Mouse (Mus musculus): ENCODE measurements around the gene Gpbp1l1. TPM values are rescaled to one million over a fixed set of nuclear protein-coding genes. Genes with fewer than 3 reads are reported as not detected.

Gpbp1l1 gene
- polyA plus RNA-seq, 1 experiment from 2014 or later, result 18.1 TPM

- H3K4me3 ChIP-seq, result peak overlapping the region; percentile 70
- peaks cover 20% of the 10 kb centered on the region for H3K4me1 ChIP-seq (replicated peaks)
- H3K9me3 ChIP-seq, result no peaks in the 10 kb centered on the region
- 1% methylated on average over 50 of the region's 50 CpGs for WGBS
- H3K4me2 ChIP-seq, result peak overlapping the region; percentile 77
- ATAC-seq (ENCODE audit: low FRiP score), result peak; percentile 98
- H3K27ac ChIP-seq, result peak overlapping the region; percentile 85
- H3K36me3 ChIP-seq, result peaks cover 49% of the 10 kb centered on the region
- H3K9ac ChIP-seq, result peak overlapping the region; percentile 81
- no peaks in the 10 kb centered on the region for H3K27me3 ChIP-seq
Observed at GRCm38 (mm10) chr4:116596978-116597881, 39.8 kb downstream of the Gpbp1l1 start.

- Histone ChIP-seq H3K9ac (no peak overlapping the region), H3K27me3 (no peaks in the 10 kb centered on the region), H3K9me3 (no peaks in the 10 kb centered on the region), H3K27ac (no peak overlapping the region), H3K4me3 (no peak overlapping the region), H3K36me3 (peaks cover 60% of the 10 kb centered on the region), H3K4me1 (replicated peaks) (no peaks in the 10 kb centered on the region), H3K4me2 (no peak overlapping the region)
- WGBS, result 96% methylated on average over 2 of the region's 2 CpGs
- no peak for ATAC-seq (ENCODE audit: low FRiP score)
Observed at GRCm38 (mm10) chr4:116612621-116613020, 55.2 kb downstream of the Gpbp1l1 start.

GRCm38 (mm10) chr4:116615237-116615636 is 57.8 kb downstream of the Gpbp1l1 start:
- no peaks in the 10 kb centered on the region for H3K27me3 ChIP-seq
- no peak overlapping the region for H3K4me3 ChIP-seq
- no peaks in the 10 kb centered on the region for H3K4me1 ChIP-seq (replicated peaks)
- no peak overlapping the region for H3K27ac ChIP-seq
- no peak overlapping the region for H3K9ac ChIP-seq
- WGBS, result 97% methylated on average over 2 of the region's 2 CpGs
- no peaks in the 10 kb centered on the region for H3K9me3 ChIP-seq
- H3K36me3 ChIP-seq, result peaks cover 57% of the 10 kb centered on the region
- ATAC-seq (ENCODE audit: low FRiP score), result no peak
- H3K4me2 ChIP-seq, result no peak overlapping the region

- H3K27ac ChIP-seq, result no peak overlapping the region
- H3K9ac ChIP-seq, result no peak overlapping the region
- ATAC-seq (ENCODE audit: low FRiP score), result no peak
- no peak overlapping the region; the same call in 1 of the 2 replicates for H3K4me2 ChIP-seq
- no peak overlapping the region for H3K4me3 ChIP-seq
- WGBS, result 96% methylated on average over 4 of the region's 4 CpGs
- H3K4me1 ChIP-seq (replicated peaks), result peaks cover 23% of the 10 kb centered on the region
- peaks cover 15% of the 10 kb centered on the region for H3K36me3 ChIP-seq
- no peaks in the 10 kb centered on the region for H3K27me3 ChIP-seq
- no peaks in the 10 kb centered on the region for H3K9me3 ChIP-seq
Observed at GRCm38 (mm10) chr4:116624831-116625230, 67.4 kb downstream of the Gpbp1l1 start.

DNA sequence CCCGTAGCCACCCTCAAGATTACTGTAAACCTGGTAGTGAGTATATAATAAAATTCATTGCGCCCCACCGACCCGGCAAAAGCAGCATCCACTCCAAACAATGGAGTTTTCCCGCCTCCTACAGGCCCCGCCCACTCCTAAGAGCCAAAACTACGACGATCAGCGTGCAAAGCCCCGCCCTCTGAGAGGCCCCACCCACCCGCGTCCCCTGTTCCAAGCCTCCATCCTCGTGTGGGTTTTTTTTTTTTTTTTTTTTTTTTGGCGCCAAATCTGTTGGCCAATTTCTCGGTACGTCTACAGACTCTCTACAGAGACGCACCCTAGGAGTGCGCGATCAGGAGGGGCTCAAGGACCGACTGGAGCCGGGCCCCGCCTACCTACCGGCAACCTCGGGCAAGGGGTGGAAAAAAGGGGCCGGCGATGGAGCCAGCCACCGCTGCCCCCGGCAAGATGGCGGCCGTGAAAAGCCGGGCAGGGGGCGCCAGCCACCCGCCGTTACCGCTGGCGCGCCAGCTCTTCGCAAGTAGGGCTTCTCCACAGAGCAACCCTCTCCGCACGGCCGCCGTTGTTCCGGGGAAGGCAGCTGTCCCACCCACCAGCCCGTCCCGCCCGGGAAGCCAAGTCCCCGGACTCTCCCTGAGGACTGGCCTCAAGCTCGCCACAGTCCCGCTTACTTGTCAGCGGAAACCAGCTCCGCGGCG is 69.3 kb downstream of the Gpbp1l1 start:
- Histone ChIP-seq H3K4me3 (peak overlapping the region; percentile 98), H3K4me1 (replicated peaks) (peaks cover 23% of the 10 kb centered on the region), H3K4me2 (peak overlapping the region; percentile 73), H3K36me3 (peaks cover 1% of the 10 kb centered on the region), H3K27me3 (no peaks in the 10 kb centered on the region), H3K9me3 (no peaks in the 10 kb centered on the region), H3K27ac (peak overlapping the region; percentile 96), H3K9ac (peak overlapping the region; percentile 93)
- WGBS, result under 1% methylated on average over 45 of the region's 53 CpGs
- ATAC-seq (ENCODE audit: low FRiP score), result peak; percentile 73

- peaks cover 6% of the 10 kb centered on the region for H3K36me3 ChIP-seq
- H3K4me3 ChIP-seq, result peak overlapping the region; percentile 98
- under 1% methylated on average over 13 of the region's 13 CpGs for WGBS
Observed at GRCm38 (mm10) chr4:116627359-116627716, 69.9 kb downstream of the Gpbp1l1 start.

GRCm38 (mm10) chr4:116627722-116628662 is 70.5 kb downstream of the Gpbp1l1 start, which contains the start of gene Nasp:
TSS of gene Nasp (minus strand) at chr4:116627941.
- peak within 1 kb of the TSS; percentile 96 for H3K27ac ChIP-seq
- 7% methylated on average over 23 of the region's 23 CpGs for WGBS
- peak; percentile 87 for ATAC-seq (ENCODE audit: low FRiP score)

More at GRCm38 (mm10) chr4:116627359-116627716, 69.9 kb downstream of the Gpbp1l1 start:
- Histone ChIP-seq H3K27ac (peak overlapping the region; percentile 96), H3K27me3 (no peaks in the 10 kb centered on the region), H3K4me2 (peak overlapping the region; percentile 73), H3K4me1 (replicated peaks) (peaks cover 23% of the 10 kb centered on the region), H3K9ac (peak overlapping the region; percentile 93), H3K9me3 (no peaks in the 10 kb centered on the region)
- ATAC-seq (ENCODE audit: low FRiP score), result peak; percentile 96

DNA sequence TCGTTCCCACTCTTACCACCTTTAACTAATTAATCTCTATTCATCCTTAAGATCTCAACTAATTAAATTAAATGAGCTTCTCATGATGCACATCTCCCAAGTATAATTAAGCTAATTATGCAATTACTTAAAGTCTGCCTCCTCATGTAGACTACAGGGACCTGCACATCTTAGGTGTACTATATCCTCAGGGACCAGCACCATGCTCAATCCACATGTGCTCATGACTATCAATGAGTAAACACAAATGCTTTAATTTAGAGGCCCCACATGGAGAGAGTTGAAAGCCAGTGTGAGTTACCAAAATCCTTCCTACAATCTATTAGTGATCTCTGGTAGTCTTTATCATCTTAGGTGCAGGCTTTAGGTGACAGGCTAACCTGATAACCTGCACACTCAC is 77.7 kb downstream of the Gpbp1l1 start:
- Histone ChIP-seq H3K4me3 (no peak overlapping the region), H3K4me1 (replicated peaks) (no peaks in the 10 kb centered on the region), H3K9ac (no peak overlapping the region), H3K27ac (no peak overlapping the region), H3K36me3 (peaks cover 62% of the 10 kb centered on the region), H3K4me2 (no peak overlapping the region), H3K9me3 (no peaks in the 10 kb centered on the region), H3K27me3 (no peaks in the 10 kb centered on the region)
- no peak for ATAC-seq (ENCODE audit: low FRiP score)
- 81% methylated on average over 1 of the region's 1 CpGs for WGBS

More at GRCm38 (mm10) chr4:116627722-116628662, 70.5 kb downstream of the Gpbp1l1 start, which contains the start of gene Nasp:
- Histone ChIP-seq H3K36me3 (peaks cover 6% of the 10 kb centered on the region), H3K4me3 (peak within 1 kb of the TSS; percentile 98), H3K4me1 (replicated peaks) (peaks cover 23% of the 10 kb centered on the region), H3K4me2 (peak within 1 kb of the TSS; percentile 73), H3K9ac (peak within 1 kb of the TSS; percentile 93), H3K27me3 (no peaks in the 10 kb centered on the region), H3K9me3 (no peaks in the 10 kb centered on the region)

DNA sequence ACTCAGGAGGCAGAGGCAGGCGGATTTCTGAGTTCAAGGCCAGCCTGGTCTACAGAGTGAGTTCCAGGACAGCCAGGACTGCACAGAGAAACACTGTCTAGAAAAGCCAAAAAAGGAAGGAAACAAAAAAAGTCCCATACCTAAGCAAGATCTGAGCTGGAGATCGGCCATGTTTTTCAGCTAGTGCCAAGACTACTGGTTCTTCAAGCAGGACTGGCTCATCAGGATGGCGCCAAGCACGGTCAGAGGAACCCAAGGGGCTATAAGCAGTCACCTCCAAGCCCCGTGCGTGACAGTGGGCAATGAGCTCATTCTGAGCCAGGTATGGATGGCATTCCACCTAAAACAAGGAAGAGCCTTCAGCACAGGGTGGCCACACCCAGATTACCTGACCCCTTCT is 81.4 kb downstream of the Gpbp1l1 start:
- Histone ChIP-seq H3K36me3 (peaks cover 88% of the 10 kb centered on the region), H3K27ac (no peak overlapping the region), H3K4me2 (no peak overlapping the region), H3K9ac (no peak overlapping the region), H3K4me3 (no peak overlapping the region), H3K4me1 (replicated peaks) (no peaks in the 10 kb centered on the region), H3K9me3 (no peaks in the 10 kb centered on the region), H3K27me3 (no peaks in the 10 kb centered on the region)
- 96% methylated on average over 6 of the region's 6 CpGs for WGBS
- no peak for ATAC-seq (ENCODE audit: low FRiP score)

DNA sequence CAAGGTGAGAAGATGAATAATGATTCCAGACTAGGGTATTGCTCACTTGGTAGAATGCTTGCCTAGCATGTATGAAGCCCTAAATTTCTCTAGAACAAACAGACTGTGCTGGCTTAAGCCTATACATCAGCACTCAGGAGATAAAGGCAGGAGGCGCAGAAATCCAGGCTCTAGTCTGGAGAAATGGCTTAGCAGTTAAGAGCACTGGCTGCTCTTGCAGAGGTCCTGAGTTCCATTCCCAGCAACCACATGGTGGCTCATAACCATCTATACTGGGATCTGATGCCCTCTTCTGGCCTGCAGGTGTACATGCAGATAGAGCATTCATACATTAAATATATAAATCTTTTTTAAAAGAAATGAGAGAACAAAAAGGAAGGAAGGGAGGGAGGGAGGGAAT is 84.6 kb downstream of the Gpbp1l1 start:
- Histone ChIP-seq H3K27ac (no peak overlapping the region), H3K4me1 (replicated peaks) (peaks cover 19% of the 10 kb centered on the region), H3K9ac (no peak overlapping the region), H3K36me3 (peaks cover 65% of the 10 kb centered on the region), H3K4me2 (no peak overlapping the region), H3K9me3 (no peaks in the 10 kb centered on the region), H3K27me3 (no peaks in the 10 kb centered on the region), H3K4me3 (no peak overlapping the region)
- no peak for ATAC-seq (ENCODE audit: low FRiP score)
- WGBS, result 93% methylated on average over 1 of the region's 1 CpGs

Data from hindbrain, embryonic 13.5 days (tissue).